Mouse (Mus musculus): ENCODE measurements around the gene Prpf6. TPM values are rescaled to one million over a fixed set of nuclear protein-coding genes. Genes with fewer than 3 reads are reported as not detected.

Gene Prpf6
- polyA plus RNA-seq, 2 experiments = 41.6 to 57.9 TPM

- no peak for TF ChIP-seq POLR2A (IDR thresholded peaks at IDR 0.05; ENCODE audit: borderline replicate concordance, extremely low read depth, insufficient read depth, insufficient read length)
- ATAC-seq (ENCODE audit: low FRiP score, low read depth) (no peak), DNase-seq (ENCODE audit: low spot score) (no peak)
- Histone ChIP-seq H3K9me3 (ENCODE audit: control insufficient read depth, low read length) (no peaks in the 10 kb centered on the region), H3K36me3 (ENCODE audit: control insufficient read depth, insufficient read depth, low read length) (peaks cover 18% of the 10 kb centered on the region), H3K4me1 (ENCODE audit: control insufficient read depth, insufficient read depth, low read length) (no peaks in the 10 kb centered on the region), H3K27ac (replicated peaks; ENCODE audit: low read depth, low read length) (no peak overlapping the region), H3K27me3 (ENCODE audit: control insufficient read depth, insufficient read depth, low read length) (no peaks in the 10 kb centered on the region), H3K4me3 (replicated peaks; ENCODE audit: low read length) (no peak overlapping the region), H3K9ac (ENCODE audit: low read depth, low read length, severe bottlenecking) (no peak overlapping the region), H3K4me2 (replicated peaks; ENCODE audit: low read depth, low read length, severe bottlenecking) (no peak overlapping the region)
- WGBS = 74% methylated on average over 6 of the region's 6 CpGs
Observed at GRCm38 (mm10) chr2:181570921-181571595, 20.6 kb upstream of the Prpf6 start.

GRCm38 (mm10) chr2:181571941-181572670 is 19.6 kb upstream of the Prpf6 start:
- TF ChIP-seq POLR2A (IDR thresholded peaks at IDR 0.05; ENCODE audit: borderline replicate concordance, extremely low read depth, insufficient read depth, insufficient read length) = no peak
- Histone ChIP-seq H3K4me2 (replicated peaks; ENCODE audit: low read depth, low read length, severe bottlenecking) (no peak overlapping the region), H3K36me3 (ENCODE audit: control insufficient read depth, insufficient read depth, low read length) (peaks cover 18% of the 10 kb centered on the region), H3K9me3 (ENCODE audit: control insufficient read depth, low read length) (no peaks in the 10 kb centered on the region), H3K4me3 (replicated peaks; ENCODE audit: low read length) (no peak overlapping the region), H3K9ac (ENCODE audit: low read depth, low read length, severe bottlenecking) (no peak overlapping the region), H3K27me3 (ENCODE audit: control insufficient read depth, insufficient read depth, low read length) (no peaks in the 10 kb centered on the region), H3K4me1 (ENCODE audit: control insufficient read depth, insufficient read depth, low read length) (no peaks in the 10 kb centered on the region), H3K27ac (replicated peaks; ENCODE audit: low read depth, low read length) (no peak overlapping the region)
- 90% methylated on average over 11 of the region's 11 CpGs for WGBS
- ATAC-seq (ENCODE audit: low FRiP score, low read depth) = no peak
- no peak for DNase-seq (ENCODE audit: low spot score)

DNA sequence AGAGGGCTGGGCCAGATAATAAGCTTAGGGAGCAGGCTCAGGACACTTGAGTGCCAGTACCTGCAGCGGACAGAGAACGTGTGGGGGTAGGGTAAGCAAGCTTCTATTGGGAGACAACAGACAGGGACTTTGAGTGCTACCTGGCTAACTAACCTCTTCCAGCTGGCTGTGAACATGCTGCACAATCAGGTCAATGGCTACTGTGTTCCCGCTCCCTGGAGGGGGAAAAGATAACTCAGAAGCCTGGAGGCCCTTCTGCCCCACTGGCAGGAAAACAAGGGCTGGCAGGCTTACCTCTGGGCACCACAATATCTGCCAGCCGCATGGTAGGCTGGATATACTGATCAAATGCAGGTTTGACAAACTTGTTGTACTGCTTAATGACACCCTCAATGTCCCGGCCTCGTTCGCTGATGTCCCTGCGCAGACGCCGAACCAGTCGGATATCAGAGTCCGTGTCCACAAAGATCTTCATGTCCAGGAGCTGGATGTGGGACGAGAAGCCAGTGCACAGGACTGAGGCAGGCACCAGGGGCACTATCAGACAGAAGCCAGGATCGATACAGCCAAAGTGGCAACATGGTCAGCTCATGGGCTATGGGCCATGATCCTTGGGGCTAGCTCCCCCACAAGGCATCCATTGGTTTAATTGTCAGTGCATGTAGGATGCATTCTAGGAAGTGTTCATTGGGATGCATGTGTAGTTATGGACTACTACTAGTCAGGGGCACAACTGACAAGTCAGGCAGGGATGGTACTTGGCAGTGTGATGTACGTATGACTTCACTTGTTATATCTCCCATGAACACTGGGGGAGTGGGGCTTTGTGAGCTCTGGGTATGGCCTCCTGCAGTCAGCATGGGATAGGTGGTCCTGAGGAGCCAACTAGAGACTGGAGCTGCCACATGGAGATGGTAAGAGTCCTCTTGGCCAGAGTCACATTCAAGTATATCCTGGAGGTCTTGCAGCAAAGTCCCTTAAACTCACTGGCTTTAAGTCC is 18.4 kb upstream of the Prpf6 start:
- DNase-seq (ENCODE audit: low spot score) = no peak
- H3K9ac ChIP-seq (ENCODE audit: low read depth, low read length, severe bottlenecking) = no peak overlapping the region
- 92% methylated on average over 15 of the region's 15 CpGs for WGBS
- H3K4me3 ChIP-seq (replicated peaks; ENCODE audit: low read length) = no peak overlapping the region
- no peak for ATAC-seq (ENCODE audit: low FRiP score, low read depth)
- no peaks in the 10 kb centered on the region for H3K4me1 ChIP-seq (ENCODE audit: control insufficient read depth, insufficient read depth, low read length)
- H3K27ac ChIP-seq (replicated peaks; ENCODE audit: low read depth, low read length) = no peak overlapping the region
- peaks cover 18% of the 10 kb centered on the region for H3K36me3 ChIP-seq (ENCODE audit: control insufficient read depth, insufficient read depth, low read length)
- no peak for TF ChIP-seq POLR2A (IDR thresholded peaks at IDR 0.05; ENCODE audit: borderline replicate concordance, extremely low read depth, insufficient read depth, insufficient read length)
- no peaks in the 10 kb centered on the region for H3K9me3 ChIP-seq (ENCODE audit: control insufficient read depth, low read length)
- H3K27me3 ChIP-seq (ENCODE audit: control insufficient read depth, insufficient read depth, low read length) = no peaks in the 10 kb centered on the region
- no peak overlapping the region for H3K4me2 ChIP-seq (replicated peaks; ENCODE audit: low read depth, low read length, severe bottlenecking)

- no peak overlapping the region for H3K4me2 ChIP-seq (replicated peaks; ENCODE audit: low read depth, low read length, severe bottlenecking)
- H3K9me3 ChIP-seq (ENCODE audit: control insufficient read depth, low read length) = no peaks in the 10 kb centered on the region
- no peak for ATAC-seq (ENCODE audit: low FRiP score, low read depth)
- no peak overlapping the region for H3K4me3 ChIP-seq (replicated peaks; ENCODE audit: low read length)
- DNase-seq (ENCODE audit: low spot score) = no peak
- 89% methylated on average over 9 of the region's 9 CpGs for WGBS
- no peak for TF ChIP-seq POLR2A (IDR thresholded peaks at IDR 0.05; ENCODE audit: borderline replicate concordance, extremely low read depth, insufficient read depth, insufficient read length)
- no peak overlapping the region for H3K9ac ChIP-seq (ENCODE audit: low read depth, low read length, severe bottlenecking)
- H3K27ac ChIP-seq (replicated peaks; ENCODE audit: low read depth, low read length) = no peak overlapping the region
- no peaks in the 10 kb centered on the region for H3K4me1 ChIP-seq (ENCODE audit: control insufficient read depth, insufficient read depth, low read length)
- H3K27me3 ChIP-seq (ENCODE audit: control insufficient read depth, insufficient read depth, low read length) = no peaks in the 10 kb centered on the region
- peaks cover 18% of the 10 kb centered on the region for H3K36me3 ChIP-seq (ENCODE audit: control insufficient read depth, insufficient read depth, low read length)
Observed at GRCm38 (mm10) chr2:181573961-181574360, 17.7 kb upstream of the Prpf6 start.
